Mouse (Mus musculus) left cerebral cortex, postnatal 4 days (tissue): ENCODE results near the gene Grk3. TPM values are rescaled to one million over a fixed set of nuclear protein-coding genes. Genes with fewer than 3 reads are reported as not detected.

Experiments
- DNase-seq: peaks from one replicate; pipeline ENCODE4 v3.0.0-alpha.2; 2022
- intact Hi-C: fragments of 180-260 bp; cut with DNase I; formaldehyde crosslinking; loops from one replicate; pipeline ENCODE4 v1.15.1; 2025
- total RNA-seq, 2 experiments: library from RNA; stranded (reverse); gene quantifications; 2 replicates each; pipeline ENCODE4 v1.2.3; 2021

The Grk3 gene
- total RNA-seq, 2 experiments from 2014 or later: 68.4 to 73.9 TPM

- intact Hi-C loops: no loop called here
- no peak for DNase-seq
Observed at GRCm38 (mm10) chr5:112877391-112878115, 138.0 kb downstream of the Grk3 start.

GRCm38 (mm10) chr5:112876846-112877390, 138.7 kb downstream of the Grk3 start:
- DNase-seq: peak; percentile 47
- intact Hi-C loops: no loop called here

- no peak for DNase-seq
- intact Hi-C loops: no loop called here
Observed at GRCm38 (mm10) chr5:112872999-112873398, 142.6 kb downstream of the Grk3 start.

- intact Hi-C loops: loop anchor here (2.0 kb wide), 1 partner anchor 184 kb away; no protein-coding TSS in a partner anchor
Observed at GRCm38 (mm10) chr5:112870729-112871128, 144.9 kb downstream of the Grk3 start.

GRCm38 (mm10) chr5:112868620-112869019, 147.0 kb downstream of the Grk3 start:
- intact Hi-C loops: loop anchor here (10.0 kb wide), 1 partner anchor 434 kb away; no protein-coding TSS in a partner anchor
- DNase-seq: no peak

More at GRCm38 (mm10) chr5:112870729-112871128, 144.9 kb downstream of the Grk3 start:
- peak; percentile 87 for DNase-seq

- intact Hi-C loops: loop anchor here (10.0 kb wide), 1 partner anchor 430 kb away; no protein-coding TSS in a partner anchor
- DNase-seq: peak; percentile 73
Observed at GRCm38 (mm10) chr5:112864719-112865367, 150.7 kb downstream of the Grk3 start.

Other genes with a start within 250 kb of the Grk3 start
- gene Myo18b, start 119.4 kb downstream of the Grk3 start, total RNA-seq: 1 to 10 TPM; 5.6 to 6.8 TPM
- gene Crybb2, start 54.3 kb upstream of the Grk3 start, total RNA-seq: not detected
- gene Crybb3, start 65.8 kb upstream of the Grk3 start, total RNA-seq: 1 to 10 TPM; 3.9 to 4.2 TPM
- 10 to 100 TPM; 40.1 to 41.4 TPM for gene 2900026A02Rik, start 205.4 kb upstream of the Grk3 start, total RNA-seq
- under 1 TPM in 1 of 2 experiments, not detected in 1; 0.18 TPM for gene Tmem211, start 211.1 kb upstream of the Grk3 start, total RNA-seq